Mouse (Mus musculus) hematopoietic stem cell, adult 5-6 weeks (primary cell): Measurements from ENCODE around the gene Gm21560. TPM values are rescaled to one million over a fixed set of nuclear protein-coding genes. Genes with fewer than 3 reads are reported as not detected.
"Not testable (repeated sequence)": the region's sequence is repeated elsewhere in the genome, so short reads cannot be mapped to it uniquely, and the experiment has no call there.

Experiments used
- ATAC-seq, 2 experiments: fragments of 125-278 bp in 1 of 2; replicated peaks in 1 of 2; 2 replicates each; pipeline ENCODE4 v1.8.0; 2016 to 2017; ENCODE audit warnings: inconsistent platforms in 2 of 2, mild to moderate bottlenecking in 2 of 2, moderate number of reproducible peaks in 2 of 2, low read depth in 1 of 2, moderate TSS enrichment in 1 of 2; ENCODE audit not compliant: low FRiP score in 2 of 2, poor library complexity in 2 of 2, severe bottlenecking in 2 of 2, insufficient read depth in 1 of 2, low TSS enrichment in 1 of 2
- total RNA-seq: library from RNA; stranded (forward); fragments of 172-1452, 232-1000 nt; gene quantifications from 2 replicates; pipeline ENCODE4 v1.2.3, GENCODE M21; 2017

The Gm21560 gene
- total RNA-seq: not detected in 2 replicates

DNA sequence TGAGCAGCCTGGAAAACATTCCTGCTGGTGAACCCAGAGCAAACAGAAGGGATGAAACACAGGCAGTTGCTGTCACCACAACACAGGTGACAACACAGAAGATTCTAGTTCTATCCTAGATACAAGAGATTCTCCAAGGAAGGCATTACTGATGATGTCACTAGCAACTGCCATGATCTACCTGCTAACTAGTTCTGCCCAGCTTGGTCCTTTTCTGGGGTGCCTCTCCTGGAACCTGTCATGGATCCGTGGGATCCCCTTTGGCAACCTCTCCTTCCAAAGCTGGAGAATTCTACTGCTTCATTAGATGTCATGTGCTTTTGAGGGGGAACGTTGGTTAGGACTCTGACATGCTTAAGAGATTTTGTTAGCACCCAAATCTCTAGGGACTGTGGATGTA is at the start of gene Gm21560:
Gm21560 (minus strand) TSS at position 101 of the 400 bp plus-strand sequence.
- ATAC-seq: not testable (repeated sequence)

DNA sequence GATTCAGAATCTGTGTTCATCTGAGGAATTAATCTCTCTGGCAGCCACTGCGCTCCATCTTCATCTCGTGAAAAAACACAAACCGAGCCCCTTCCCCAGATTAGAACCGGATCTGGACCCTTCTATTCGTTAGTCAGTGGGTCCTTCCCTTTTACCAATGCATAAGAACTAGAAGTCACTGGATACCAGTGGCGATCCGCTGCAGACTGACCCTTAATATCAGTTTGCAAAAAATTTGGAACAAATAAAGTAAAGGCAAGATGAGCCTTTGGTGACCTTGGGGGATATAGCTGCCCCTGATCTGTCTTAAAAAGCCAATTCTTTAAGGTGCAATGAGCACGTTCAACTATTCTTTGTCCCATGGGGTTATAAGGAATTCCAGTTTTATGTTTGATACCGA is 55.6 kb downstream of the Gm21560 start:
- not testable (repeated sequence) for ATAC-seq

DNA sequence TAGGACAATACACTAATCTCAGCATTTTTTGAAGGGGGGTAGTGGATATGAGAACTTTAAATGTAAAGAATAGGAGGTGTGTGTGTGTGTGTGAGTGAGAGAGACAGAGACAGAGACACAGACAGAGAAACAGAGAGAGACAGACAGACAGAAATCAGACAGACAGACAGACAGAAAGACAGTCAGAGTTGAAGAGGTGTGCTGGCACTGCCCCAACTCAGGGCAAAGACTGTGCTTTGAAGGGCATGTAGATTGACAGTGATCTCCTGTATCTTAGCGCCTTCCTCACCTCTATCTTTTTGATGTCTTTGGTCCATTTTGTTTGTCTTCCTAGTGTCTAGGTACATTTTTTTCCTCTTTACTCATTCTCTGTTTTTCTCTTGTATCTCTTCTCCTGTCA is 58.0 kb downstream of the Gm21560 start:
- not testable (repeated sequence) for ATAC-seq

Other genes with a start within 250 kb of the Gm21560 start
- not detected in 2 replicates for gene Gm3453, start 240.2 kb downstream of the Gm21560 start, total RNA-seq
- gene Gm6337, start 161.0 kb downstream of the Gm21560 start, total RNA-seq: not detected in 2 replicates
- gene Gm8206, start 125.3 kb downstream of the Gm21560 start, total RNA-seq: not detected in 2 replicates
- gene Gm3468, start 110.6 kb downstream of the Gm21560 start, total RNA-seq: 2.5 and 5.0 TPM in 2 replicates
- gene Gm3476, start 93.5 kb downstream of the Gm21560 start, total RNA-seq: not detected in 2 replicates
- 1.5 and 2.4 TPM in 2 replicates for gene Gm3411, start 68.0 kb upstream of the Gm21560 start, total RNA-seq
- gene Gm21103, start 85.6 kb upstream of the Gm21560 start, total RNA-seq: not detected in 2 replicates
- gene Gm3618, start 124.4 kb upstream of the Gm21560 start, total RNA-seq: not detected in 2 replicates
- gene Gm16440, start 171.0 kb upstream of the Gm21560 start, total RNA-seq: not detected in 2 replicates
- not detected in 2 replicates for gene Gm3591, start 193.2 kb upstream of the Gm21560 start, total RNA-seq
- not detected in 2 replicates for gene Gm3594, start 225.3 kb upstream of the Gm21560 start, total RNA-seq